Mouse (Mus musculus): ENCODE measurements at regions not wholly inside any gene's neighbourhood (a gene's known extent, or its start where the extent isn't known, plus 50 kb on each side); places are given as distances from the start of the nearest gene placed in this dataset.

GRCm38 (mm10) chr1:152260950-152261349 is 125.5 kb downstream of the Tsen15 start:
- H3K4me2 ChIP-seq (replicated peaks; ENCODE audit: low read depth, low read length) = no peak overlapping the region
- H3K36me3 ChIP-seq (ENCODE audit: control insufficient read depth, insufficient read depth, low read length) = no peaks in the 10 kb centered on the region
- H3K4me3 ChIP-seq (ENCODE audit: low read depth, low read length) = no peak overlapping the region
- H3K4me1 ChIP-seq (ENCODE audit: control insufficient read depth, insufficient read depth, low read length) = no peaks in the 10 kb centered on the region
- no peak overlapping the region for H3K9ac ChIP-seq (replicated peaks; ENCODE audit: low read depth, low read length)
- 89% methylated on average over 1 of the region's 1 CpGs for WGBS
- H3K27ac ChIP-seq (ENCODE audit: low read length) = no peak overlapping the region
- no peaks in the 10 kb centered on the region for H3K9me3 ChIP-seq (ENCODE audit: control insufficient read depth, low read depth, low read length)
- no peaks in the 10 kb centered on the region for H3K27me3 ChIP-seq (ENCODE audit: control insufficient read depth, insufficient read depth, low read length)
- no peak for ATAC-seq (ENCODE audit: insufficient number of reproducible peaks, insufficient read depth, low FRiP score, low read depth)

GRCm38 (mm10) chr1:152258258-152258657 is 128.2 kb downstream of the Tsen15 start:
- no peaks in the 10 kb centered on the region for H3K36me3 ChIP-seq (ENCODE audit: control insufficient read depth, insufficient read depth, low read length)
- WGBS = 74% methylated on average over 12 of the region's 12 CpGs
- ATAC-seq (ENCODE audit: insufficient number of reproducible peaks, insufficient read depth, low FRiP score, low read depth) = no peak
- no peak overlapping the region for H3K27ac ChIP-seq (ENCODE audit: low read length)
- no peaks in the 10 kb centered on the region for H3K9me3 ChIP-seq (ENCODE audit: control insufficient read depth, low read depth, low read length)
- no peak overlapping the region for H3K9ac ChIP-seq (replicated peaks; ENCODE audit: low read depth, low read length)
- H3K27me3 ChIP-seq (ENCODE audit: control insufficient read depth, insufficient read depth, low read length) = no peaks in the 10 kb centered on the region
- H3K4me1 ChIP-seq (ENCODE audit: control insufficient read depth, insufficient read depth, low read length) = no peaks in the 10 kb centered on the region
- H3K4me3 ChIP-seq (ENCODE audit: low read depth, low read length) = no peak overlapping the region
- no peak overlapping the region for H3K4me2 ChIP-seq (replicated peaks; ENCODE audit: low read depth, low read length)

DNA sequence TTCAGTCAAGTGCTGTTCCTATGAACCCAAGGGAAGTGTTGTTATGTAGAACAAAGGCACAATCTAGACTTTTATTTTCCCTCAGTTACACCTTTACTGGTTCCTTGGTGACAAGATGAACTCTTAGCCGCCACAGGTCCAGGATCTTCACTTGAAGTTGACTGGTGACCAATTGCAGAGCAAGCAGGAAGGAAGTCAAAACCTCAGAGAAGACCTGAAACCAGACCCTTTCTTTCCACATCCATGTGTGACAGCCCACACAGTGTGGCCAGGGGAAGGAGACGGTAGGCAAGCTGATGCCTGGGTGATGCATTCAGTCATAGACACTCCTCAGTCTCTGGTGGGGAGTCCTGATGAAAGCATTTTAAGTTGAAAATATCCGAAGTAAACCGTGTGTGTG is 132.6 kb downstream of the Tsen15 start:
- ATAC-seq (ENCODE audit: insufficient number of reproducible peaks, insufficient read depth, low FRiP score, low read depth) = no peak
- H3K4me1 ChIP-seq (ENCODE audit: control insufficient read depth, insufficient read depth, low read length) = no peaks in the 10 kb centered on the region
- H3K4me3 ChIP-seq (ENCODE audit: low read depth, low read length) = no peak overlapping the region
- H3K27ac ChIP-seq (ENCODE audit: low read length) = no peak overlapping the region
- 79% methylated on average over 4 of the region's 4 CpGs for WGBS
- H3K9ac ChIP-seq (replicated peaks; ENCODE audit: low read depth, low read length) = no peak overlapping the region
- no peak overlapping the region for H3K4me2 ChIP-seq (replicated peaks; ENCODE audit: low read depth, low read length)
- H3K27me3 ChIP-seq (ENCODE audit: control insufficient read depth, insufficient read depth, low read length) = no peaks in the 10 kb centered on the region
- no peaks in the 10 kb centered on the region for H3K36me3 ChIP-seq (ENCODE audit: control insufficient read depth, insufficient read depth, low read length)
- H3K9me3 ChIP-seq (ENCODE audit: control insufficient read depth, low read depth, low read length) = no peaks in the 10 kb centered on the region

GRCm38 (mm10) chr1:152253486-152253885 is 133.0 kb downstream of the Tsen15 start:
- Histone ChIP-seq H3K36me3 (ENCODE audit: control insufficient read depth, insufficient read depth, low read length) (no peaks in the 10 kb centered on the region), H3K27ac (ENCODE audit: low read length) (no peak overlapping the region), H3K4me1 (ENCODE audit: control insufficient read depth, insufficient read depth, low read length) (no peaks in the 10 kb centered on the region), H3K27me3 (ENCODE audit: control insufficient read depth, insufficient read depth, low read length) (no peaks in the 10 kb centered on the region), H3K4me3 (ENCODE audit: low read depth, low read length) (no peak overlapping the region), H3K9me3 (ENCODE audit: control insufficient read depth, low read depth, low read length) (no peaks in the 10 kb centered on the region), H3K4me2 (replicated peaks; ENCODE audit: low read depth, low read length) (no peak overlapping the region), H3K9ac (replicated peaks; ENCODE audit: low read depth, low read length) (no peak overlapping the region)
- ATAC-seq (ENCODE audit: insufficient number of reproducible peaks, insufficient read depth, low FRiP score, low read depth) = no peak
- 62% methylated on average over 4 of the region's 4 CpGs for WGBS

GRCm38 (mm10) chr1:152252658-152253267 is 133.7 kb downstream of the Tsen15 start:
- 66% methylated on average over 9 of the region's 9 CpGs for WGBS
- Histone ChIP-seq H3K36me3 (ENCODE audit: control insufficient read depth, insufficient read depth, low read length) (no peaks in the 10 kb centered on the region), H3K4me2 (replicated peaks; ENCODE audit: low read depth, low read length) (no peak overlapping the region), H3K9ac (replicated peaks; ENCODE audit: low read depth, low read length) (no peak overlapping the region), H3K4me3 (ENCODE audit: low read depth, low read length) (no peak overlapping the region), H3K4me1 (ENCODE audit: control insufficient read depth, insufficient read depth, low read length) (no peaks in the 10 kb centered on the region), H3K27ac (ENCODE audit: low read length) (no peak overlapping the region), H3K9me3 (ENCODE audit: control insufficient read depth, low read depth, low read length) (no peaks in the 10 kb centered on the region), H3K27me3 (ENCODE audit: control insufficient read depth, insufficient read depth, low read length) (no peaks in the 10 kb centered on the region)
- no peak for ATAC-seq (ENCODE audit: insufficient number of reproducible peaks, insufficient read depth, low FRiP score, low read depth)

- 88% methylated on average over 9 of the region's 9 CpGs for WGBS
- no peak overlapping the region for H3K27ac ChIP-seq (ENCODE audit: low read length)
- no peaks in the 10 kb centered on the region for H3K36me3 ChIP-seq (ENCODE audit: control insufficient read depth, insufficient read depth, low read length)
- no peaks in the 10 kb centered on the region for H3K9me3 ChIP-seq (ENCODE audit: control insufficient read depth, low read depth, low read length)
- H3K4me1 ChIP-seq (ENCODE audit: control insufficient read depth, insufficient read depth, low read length) = no peaks in the 10 kb centered on the region
- H3K9ac ChIP-seq (replicated peaks; ENCODE audit: low read depth, low read length) = no peak overlapping the region
- no peak overlapping the region for H3K4me3 ChIP-seq (ENCODE audit: low read depth, low read length)
- H3K4me2 ChIP-seq (replicated peaks; ENCODE audit: low read depth, low read length) = no peak overlapping the region
- no peak for ATAC-seq (ENCODE audit: insufficient number of reproducible peaks, insufficient read depth, low FRiP score, low read depth)
- no peaks in the 10 kb centered on the region for H3K27me3 ChIP-seq (ENCODE audit: control insufficient read depth, insufficient read depth, low read length)
Measured at GRCm38 (mm10) chr1:152241026-152241425, 145.5 kb downstream of the Tsen15 start.

DNA sequence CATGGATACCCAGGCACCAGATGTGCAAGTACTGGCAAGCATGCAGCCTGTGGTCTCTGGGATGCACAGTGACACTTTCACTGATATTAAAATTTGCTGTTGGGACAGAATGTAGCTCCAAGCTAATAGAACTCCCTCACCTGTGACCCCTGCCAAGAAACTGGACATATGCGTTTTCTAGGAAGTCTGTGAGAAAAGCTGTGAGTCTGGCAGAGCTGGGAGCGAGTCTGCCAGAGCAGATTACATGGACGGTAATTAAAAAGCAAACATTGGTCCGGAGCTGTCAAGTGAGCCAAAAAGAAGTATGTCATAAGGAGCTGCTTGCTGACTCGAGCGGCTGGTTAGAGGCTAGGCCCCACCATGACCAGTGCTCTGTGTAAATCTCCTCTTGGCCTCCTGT is 147.1 kb downstream of the Tsen15 start:
- no peak overlapping the region for H3K27ac ChIP-seq (ENCODE audit: low read length)
- H3K4me1 ChIP-seq (ENCODE audit: control insufficient read depth, insufficient read depth, low read length) = no peaks in the 10 kb centered on the region
- H3K27me3 ChIP-seq (ENCODE audit: control insufficient read depth, insufficient read depth, low read length) = no peaks in the 10 kb centered on the region
- H3K4me2 ChIP-seq (replicated peaks; ENCODE audit: low read depth, low read length) = no peak overlapping the region
- H3K4me3 ChIP-seq (ENCODE audit: low read depth, low read length) = no peak overlapping the region
- no peaks in the 10 kb centered on the region for H3K9me3 ChIP-seq (ENCODE audit: control insufficient read depth, low read depth, low read length)
- no peak for ATAC-seq (ENCODE audit: insufficient number of reproducible peaks, insufficient read depth, low FRiP score, low read depth)
- 29% methylated on average over 6 of the region's 6 CpGs for WGBS
- no peak overlapping the region for H3K9ac ChIP-seq (replicated peaks; ENCODE audit: low read depth, low read length)
- no peaks in the 10 kb centered on the region for H3K36me3 ChIP-seq (ENCODE audit: control insufficient read depth, insufficient read depth, low read length)

DNA sequence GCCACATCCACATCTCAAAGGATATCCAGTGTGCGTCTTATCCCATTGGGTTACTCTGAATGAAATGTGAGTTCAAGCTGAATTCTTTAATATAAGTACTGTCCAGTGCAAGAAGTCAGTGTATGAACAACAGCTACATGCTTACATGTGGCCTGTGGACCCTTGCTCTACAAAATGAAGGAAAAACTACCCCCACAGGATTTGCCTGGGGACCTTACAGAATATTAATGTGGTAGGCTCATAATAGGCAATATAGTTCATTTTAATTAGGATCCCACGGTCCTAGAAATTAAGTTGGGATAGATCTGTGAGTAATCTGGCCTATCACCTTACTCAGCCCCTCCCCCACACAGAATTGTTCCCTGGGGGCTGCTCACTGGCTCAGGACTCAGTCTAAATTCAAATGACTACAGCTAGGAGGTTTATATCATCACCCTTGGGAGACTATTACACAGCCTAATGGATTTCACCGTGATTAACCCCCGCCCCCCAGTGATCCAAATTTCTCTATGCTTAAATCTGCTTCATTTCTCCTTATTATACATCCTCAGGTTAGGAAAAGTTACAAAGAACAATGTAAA is 145.4 kb upstream of the 1700025G04Rik start:
- H3K27me3 ChIP-seq (ENCODE audit: control insufficient read depth, insufficient read depth, low read length) = no peaks in the 10 kb centered on the region
- H3K4me3 ChIP-seq (ENCODE audit: low read depth, low read length) = no peak overlapping the region
- H3K27ac ChIP-seq (ENCODE audit: low read length) = no peak overlapping the region
- 88% methylated on average over 4 of the region's 4 CpGs for WGBS
- no peaks in the 10 kb centered on the region for H3K36me3 ChIP-seq (ENCODE audit: control insufficient read depth, insufficient read depth, low read length)
- ATAC-seq (ENCODE audit: insufficient number of reproducible peaks, insufficient read depth, low FRiP score, low read depth) = no peak
- no peak overlapping the region for H3K4me2 ChIP-seq (replicated peaks; ENCODE audit: low read depth, low read length)
- H3K9me3 ChIP-seq (ENCODE audit: control insufficient read depth, low read depth, low read length) = no peaks in the 10 kb centered on the region
- no peak overlapping the region for H3K9ac ChIP-seq (replicated peaks; ENCODE audit: low read depth, low read length)
- H3K4me1 ChIP-seq (ENCODE audit: control insufficient read depth, insufficient read depth, low read length) = no peaks in the 10 kb centered on the region

GRCm38 (mm10) chr1:152234716-152235115 is 144.8 kb upstream of the 1700025G04Rik start:
- no peaks in the 10 kb centered on the region for H3K27me3 ChIP-seq (ENCODE audit: control insufficient read depth, insufficient read depth, low read length)
- no peak overlapping the region for H3K27ac ChIP-seq (ENCODE audit: low read length)
- no peaks in the 10 kb centered on the region for H3K9me3 ChIP-seq (ENCODE audit: control insufficient read depth, low read depth, low read length)
- H3K4me1 ChIP-seq (ENCODE audit: control insufficient read depth, insufficient read depth, low read length) = no peaks in the 10 kb centered on the region
- H3K4me3 ChIP-seq (ENCODE audit: low read depth, low read length) = no peak overlapping the region
- no peak for ATAC-seq (ENCODE audit: insufficient number of reproducible peaks, insufficient read depth, low FRiP score, low read depth)
- no peaks in the 10 kb centered on the region for H3K36me3 ChIP-seq (ENCODE audit: control insufficient read depth, insufficient read depth, low read length)
- H3K9ac ChIP-seq (replicated peaks; ENCODE audit: low read depth, low read length) = no peak overlapping the region
- H3K4me2 ChIP-seq (replicated peaks; ENCODE audit: low read depth, low read length) = no peak overlapping the region
- WGBS = 94% methylated on average over 2 of the region's 2 CpGs

All from stomach, embryonic 14.5 days (tissue).